Mouse (Mus musculus): Measurements from ENCODE around the gene Lrrc51.

GRCm38 (mm10) chr7:101973730-101974129, 40.0 kb upstream of the Lrrc51 start:
- TF ChIP-seq CTCF (IDR thresholded peaks at IDR 0.05; ENCODE audit: low read depth, low read length): no peak
- no peak for TF ChIP-seq POLR2A (IDR thresholded peaks at IDR 0.05; ENCODE audit: extremely low read depth, insufficient read depth, low read length)
